In the genomic region with DNA sequence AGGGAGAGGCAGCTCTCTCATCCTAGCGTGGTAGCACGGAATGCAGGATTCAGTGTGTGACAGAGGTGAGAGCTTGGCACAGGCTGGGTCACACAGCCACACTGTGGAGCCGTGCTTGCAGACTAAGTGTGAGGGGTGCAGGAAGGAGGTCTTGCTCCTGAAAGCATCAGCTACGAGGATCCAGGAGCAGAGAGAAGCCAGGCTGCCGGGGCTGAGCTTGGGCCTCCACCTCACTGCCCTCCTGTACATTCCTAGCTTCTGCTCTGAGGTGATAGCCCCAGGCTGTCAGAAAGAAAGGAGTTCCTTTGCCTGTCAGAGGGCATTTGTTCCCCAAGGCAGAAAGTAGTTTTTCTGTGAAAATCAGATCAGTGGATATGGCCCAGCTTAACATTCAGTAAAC, we compare ENCODE assay signal across 19 mouse cellular contexts.
DNase-seq lines count a peak whose midpoint lies in the region; ATAC-seq lines count a peak whose summit lies in the region.
"Had no signal": no experiment of that assay in that cellular context is flagged by ENCODE, and none has a peak within 500 bp of the region (broad histone marks: within the 10 kb centered on the region; RNA-seq: fewer than 3 reads in every experiment).

No protein-coding gene starts in this region.

- H3K4me3 ChIP-seq in heart, embryonic 13.5 days = no peak overlapping the region
- no peak overlapping the region for H3K4me3 ChIP-seq in midbrain, embryonic 10.5 days
- no peak overlapping the region for H3K4me3 ChIP-seq in midbrain, embryonic 13.5 days (replicated peaks)
- no peak overlapping the region for H3K4me3 ChIP-seq in embryonic facial prominence, embryonic 12.5 days
- no peak overlapping the region for H3K4me3 ChIP-seq in limb, embryonic 12.5 days (replicated peaks)
- H3K4me3 ChIP-seq: layer of hippocampus, adult 2 months; left cerebral cortex, adult 2 months; liver, embryonic 15.5 days; midbrain, embryonic 15.5 days; stomach, embryonic 15.5 days had no signal

- no peak overlapping the region for H3K4me2 ChIP-seq in heart, embryonic 13.5 days
- no peak overlapping the region for H3K4me2 ChIP-seq in midbrain, embryonic 13.5 days (replicated peaks)
- H3K4me2 ChIP-seq in embryonic facial prominence, embryonic 12.5 days (replicated peaks) = no peak overlapping the region
- no peak overlapping the region for H3K4me2 ChIP-seq in limb, embryonic 12.5 days
- H3K4me2 ChIP-seq: liver, embryonic 15.5 days; midbrain, embryonic 15.5 days; stomach, embryonic 15.5 days had no signal

- no peak for ATAC-seq in heart, embryonic 13.5 days (ENCODE audit: extremely low read depth, insufficient number of reproducible peaks, low FRiP score, low TSS enrichment)
- no peak for ATAC-seq in midbrain, embryonic 13.5 days
- no peak for ATAC-seq in embryonic facial prominence, embryonic 12.5 days (ENCODE audit: insufficient number of reproducible peaks, insufficient read depth, low FRiP score, low TSS enrichment)
- ATAC-seq in limb, embryonic 12.5 days (ENCODE audit: insufficient number of reproducible peaks, insufficient read depth, low FRiP score, low TSS enrichment, low read depth) = no peak
- ATAC-seq: forebrain, embryonic 16.5 days; inflammation-experienced regulatory T-cells, adult 6 months; lung, postnatal 0 days; midbrain, embryonic 15.5 days had no signal

- WGBS in heart, embryonic 13.5 days = 43% methylated on average over 5 of the region's 5 CpGs
- 86% methylated on average over 5 of the region's 5 CpGs for WGBS in midbrain, embryonic 10.5 days
- WGBS in midbrain, embryonic 13.5 days = 77% methylated on average over 5 of the region's 5 CpGs
- WGBS in embryonic facial prominence, embryonic 12.5 days = 38% methylated on average over 5 of the region's 5 CpGs
- WGBS in limb, embryonic 12.5 days = 53% methylated on average over 5 of the region's 5 CpGs

- H3K9me3 ChIP-seq in heart, embryonic 13.5 days = no peaks in the 10 kb centered on the region
- H3K9me3 ChIP-seq in midbrain, embryonic 10.5 days (replicated peaks) = no peaks in the 10 kb centered on the region
- no peaks in the 10 kb centered on the region for H3K9me3 ChIP-seq in midbrain, embryonic 13.5 days
- no peaks in the 10 kb centered on the region for H3K9me3 ChIP-seq in embryonic facial prominence, embryonic 12.5 days
- H3K9me3 ChIP-seq in limb, embryonic 12.5 days = no peaks in the 10 kb centered on the region
- H3K9me3 ChIP-seq: liver, embryonic 15.5 days; midbrain, embryonic 15.5 days; stomach, embryonic 15.5 days had no signal

- no peak for DNase-seq in heart, postnatal 10 days
- peak; percentile 9 for DNase-seq in midbrain, embryonic 10.5 days (ENCODE audit: low spot score)
- DNase-seq in frontal cortex, postnatal 36 days (ENCODE audit: low spot score in 2 of 2) = no peak
- DNase-seq: embryo, embryonic 11 days; gastrocnemius, postnatal 10 days; spleen, adult 18-20 months; thymus, postnatal 25 days had no signal

- H3K4me1 ChIP-seq in heart, embryonic 13.5 days = peaks cover 81% of the 10 kb centered on the region
- peaks cover 16% of the 10 kb centered on the region for H3K4me1 ChIP-seq in midbrain, embryonic 10.5 days
- peaks cover 10% of the 10 kb centered on the region for H3K4me1 ChIP-seq in midbrain, embryonic 13.5 days (replicated peaks)
- H3K4me1 ChIP-seq in embryonic facial prominence, embryonic 12.5 days = peaks cover 34% of the 10 kb centered on the region
- H3K4me1 ChIP-seq in limb, embryonic 12.5 days (replicated peaks) = peaks cover 55% of the 10 kb centered on the region
- H3K4me1 ChIP-seq: liver, embryonic 15.5 days had no signal

- intact Hi-C loops in heart, postnatal 10 days (cut with DNase I) = loop anchor here (5.0 kb wide), 1 partner anchor 53 kb away; no protein-coding TSS in a partner anchor

- peak overlapping the region; percentile 45 for H3K9ac ChIP-seq in heart, embryonic 13.5 days
- no peak overlapping the region for H3K9ac ChIP-seq in midbrain, embryonic 13.5 days (replicated peaks)
- no peak overlapping the region for H3K9ac ChIP-seq in embryonic facial prominence, embryonic 12.5 days
- no peak overlapping the region for H3K9ac ChIP-seq in limb, embryonic 12.5 days (replicated peaks)
- H3K9ac ChIP-seq: liver, embryonic 15.5 days; midbrain, embryonic 15.5 days; stomach, embryonic 15.5 days had no signal

- H3K36me3 ChIP-seq in heart, embryonic 13.5 days = 0 out of 2 replicates have a peak, but pooled peaks cover 4% of the 10 kb centered on the region
- peaks cover 5% of the 10 kb centered on the region; the same call in 1 of the 2 replicates for H3K36me3 ChIP-seq in midbrain, embryonic 10.5 days
- no peaks in the 10 kb centered on the region for H3K36me3 ChIP-seq in midbrain, embryonic 13.5 days
- no peaks in the 10 kb centered on the region for H3K36me3 ChIP-seq in embryonic facial prominence, embryonic 12.5 days
- H3K36me3 ChIP-seq in limb, embryonic 12.5 days = peaks cover 4% of the 10 kb centered on the region
- H3K36me3 ChIP-seq: liver, embryonic 15.5 days; midbrain, embryonic 15.5 days; stomach, embryonic 15.5 days had no signal

- no peaks in the 10 kb centered on the region for H3K27me3 ChIP-seq in heart, embryonic 13.5 days (replicated peaks)
- H3K27me3 ChIP-seq in midbrain, embryonic 10.5 days (ENCODE audit: low read depth, poor library complexity, severe bottlenecking) = no peaks in the 10 kb centered on the region
- H3K27me3 ChIP-seq in midbrain, embryonic 13.5 days = no peaks in the 10 kb centered on the region
- no peaks in the 10 kb centered on the region for H3K27me3 ChIP-seq in embryonic facial prominence, embryonic 12.5 days
- no peaks in the 10 kb centered on the region for H3K27me3 ChIP-seq in limb, embryonic 12.5 days
- H3K27me3 ChIP-seq: liver, embryonic 15.5 days; midbrain, embryonic 15.5 days; stomach, embryonic 15.5 days had no signal

- peak overlapping the region; percentile 70 for H3K27ac ChIP-seq in heart, embryonic 13.5 days (replicated peaks)
- H3K27ac ChIP-seq in midbrain, embryonic 10.5 days (replicated peaks) = 0 out of 2 replicates have a peak overlapping the region, but pooled peaks have one; percentile 55
- H3K27ac ChIP-seq in midbrain, embryonic 13.5 days = no peak overlapping the region
- 0 out of 2 replicates have a peak overlapping the region, but pooled peaks have one; percentile 36 for H3K27ac ChIP-seq in embryonic facial prominence, embryonic 12.5 days
- H3K27ac ChIP-seq in limb, embryonic 12.5 days = peak overlapping the region; percentile 24; the same call in 1 of the 2 replicates
- H3K27ac ChIP-seq: layer of hippocampus, adult 2 months; left cerebral cortex, adult 2 months; liver, embryonic 15.5 days; midbrain, embryonic 15.5 days; stomach, embryonic 15.5 days had no signal
